Mouse (Mus musculus): Measurements from ENCODE around the gene Meis2.

DNA sequence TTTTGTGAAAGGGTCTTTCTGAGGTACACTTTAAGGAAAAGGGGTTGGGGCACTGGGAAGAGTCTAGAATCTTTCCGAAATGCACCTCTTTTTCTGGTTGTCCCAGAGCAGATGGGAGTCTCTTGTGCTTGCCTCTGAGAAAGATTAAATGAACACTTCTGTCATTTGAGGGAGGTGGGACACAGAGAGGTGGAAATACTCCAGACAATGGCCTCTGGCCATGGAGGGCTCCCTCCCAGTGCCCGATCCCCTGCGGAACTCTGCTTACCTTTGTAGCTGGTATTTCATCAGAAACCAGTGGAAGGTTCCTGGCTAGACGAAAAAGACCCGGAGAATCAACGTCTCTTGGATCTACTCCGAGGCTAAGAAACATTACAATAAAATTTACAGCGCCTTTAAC, 207.4 kb downstream of the Meis2 start:
- no peak for TF ChIP-seq CTCF (IDR thresholded peaks at IDR 0.05 in 2 of 3, conservative IDR thresholded peaks at IDR 0.05 in 1 of 3; ENCODE audit: control insufficient read depth in 1 of 3, insufficient read depth in 1 of 3, low read depth in 2 of 3, low read length in 3 of 3, poor library complexity in 1 of 3, severe bottlenecking in 1 of 3)
- no peak for TF ChIP-seq GABPA (IDR thresholded peaks at IDR 0.05; ENCODE audit: low read depth, low read length)
- TF ChIP-seq TAL1 (IDR thresholded peaks at IDR 0.05; ENCODE audit: low read length): no peak

All from MEL (cell line).